Mouse (Mus musculus): ENCODE measurements around the gene Gm5431.
"Not testable (repeated sequence)": the region's sequence is repeated elsewhere in the genome, so short reads cannot be mapped to it uniquely, and the experiment has no call there.

Gm5431 gene

GRCm38 (mm10) chr11:48902021-48902420, at the start of gene Gm5431:
Gene Gm5431, minus strand, starts transcription at chr11:48902214.
- DNase-seq (ENCODE audit: low spot score) = no peak

DNA sequence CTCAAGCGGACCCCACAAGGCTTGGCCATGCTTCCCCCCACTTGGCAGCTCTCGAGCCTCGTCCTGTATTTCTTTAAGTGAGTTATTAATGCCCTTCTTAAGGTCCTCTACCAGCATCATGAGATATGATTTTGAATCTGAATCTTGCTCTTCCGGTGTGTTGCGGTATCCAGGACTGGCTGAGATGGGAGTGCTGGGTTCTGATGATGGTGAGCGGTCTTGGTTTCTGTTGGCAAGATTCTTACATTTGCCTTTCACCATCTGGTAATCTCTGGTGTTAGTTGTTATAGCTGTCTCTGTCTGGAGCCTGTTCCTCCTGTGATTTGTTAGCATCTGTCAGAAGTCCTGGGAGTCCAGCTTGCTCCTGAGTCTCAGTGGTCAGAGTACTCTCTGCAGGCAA, 44.1 kb upstream of the Gm5431 start, which contains the start of gene Psme2b:
Gene Psme2b, minus strand, starts transcription at position 101 of the 400 bp plus-strand sequence.
- not testable (repeated sequence) for DNase-seq (ENCODE audit: low spot score)

- not testable (repeated sequence) for DNase-seq (ENCODE audit: low spot score)
Measured at GRCm38 (mm10) chr11:48939286-48939685, 37.3 kb upstream of the Gm5431 start.

- not testable (repeated sequence) for DNase-seq (ENCODE audit: low spot score)
Measured at GRCm38 (mm10) chr11:48935291-48935690, 33.3 kb upstream of the Gm5431 start.

DNA sequence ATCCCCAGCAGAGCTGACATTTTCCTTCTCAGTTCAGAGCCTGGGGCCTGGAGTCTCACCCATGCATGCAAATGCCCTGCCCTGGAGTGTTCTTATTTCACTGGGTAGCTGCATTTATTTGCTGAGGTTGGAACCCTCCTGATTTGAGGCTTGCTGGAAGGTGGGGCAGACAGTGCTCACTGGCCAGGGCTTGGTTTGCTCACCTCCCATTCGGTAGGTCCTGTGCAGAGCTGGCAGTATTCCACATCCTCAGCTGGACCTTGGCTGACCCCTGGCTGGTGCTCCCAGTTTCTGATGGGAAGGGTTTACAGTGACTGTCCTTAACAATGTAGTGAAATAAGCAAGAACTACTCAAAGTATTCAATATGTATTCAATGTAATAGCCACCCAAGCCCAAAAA, 31.9 kb upstream of the Gm5431 start:
- not testable (repeated sequence) for DNase-seq (ENCODE audit: low spot score)

DNA sequence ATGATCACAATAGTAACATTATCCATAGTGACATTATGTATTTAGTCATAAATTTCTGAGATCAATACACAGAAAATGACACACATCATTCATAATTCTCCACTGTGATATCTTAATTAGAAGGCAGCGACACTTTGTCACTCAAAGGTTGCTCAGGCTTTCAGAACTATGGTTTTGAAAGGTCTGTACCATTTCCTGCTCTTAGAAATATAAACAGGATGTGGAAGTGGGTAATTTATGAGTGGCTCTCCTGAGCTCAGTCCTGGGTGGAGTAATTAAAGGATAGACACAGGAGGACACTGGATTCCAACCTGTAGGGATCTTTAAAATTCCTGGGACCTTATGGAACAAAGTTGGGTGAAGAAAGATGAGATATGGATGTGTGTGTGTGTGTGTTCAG, 31.4 kb upstream of the Gm5431 start:
- DNase-seq (ENCODE audit: low spot score) = not testable (repeated sequence)

DNA sequence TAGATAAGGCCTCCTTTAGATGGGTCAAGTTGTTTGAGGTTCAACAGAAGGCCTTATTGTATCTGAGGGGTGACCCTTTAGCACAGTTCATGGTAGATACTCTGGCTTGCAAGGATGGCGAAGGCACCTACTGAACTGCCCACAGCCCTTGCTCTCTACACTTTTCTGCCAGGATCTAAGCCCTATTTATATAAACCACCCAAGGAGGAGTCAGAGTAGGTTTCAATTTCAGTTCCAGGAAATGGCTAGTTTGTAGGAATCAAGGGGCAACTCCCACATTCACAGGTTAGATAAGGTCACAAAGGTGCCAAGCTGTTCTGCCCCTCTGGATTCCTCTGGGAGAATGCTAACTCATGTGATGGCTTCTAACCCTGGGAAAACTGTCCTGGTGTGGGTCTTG, 26.1 kb upstream of the Gm5431 start:
- not testable (repeated sequence) for DNase-seq (ENCODE audit: low spot score)

DNA sequence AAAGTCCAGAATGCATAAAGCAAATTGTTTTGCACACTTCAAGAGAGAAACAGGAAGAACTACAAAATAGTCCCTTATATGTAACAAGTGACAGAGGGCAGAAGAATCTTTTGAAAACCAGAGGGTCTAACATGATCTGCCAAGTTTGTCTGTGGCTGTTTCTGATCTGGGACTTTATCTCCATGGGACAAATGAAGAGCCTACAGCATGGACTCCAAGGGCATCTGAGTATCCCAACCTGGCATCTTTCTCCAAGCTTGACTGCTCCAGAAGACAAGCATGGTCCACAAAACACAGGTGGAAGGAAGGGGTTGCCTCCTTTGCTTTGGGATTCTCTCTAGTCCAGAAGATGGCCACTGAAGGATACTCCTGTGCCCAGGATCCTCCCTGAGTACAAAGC, 24.4 kb upstream of the Gm5431 start:
- not testable (repeated sequence) for DNase-seq (ENCODE audit: low spot score)

DNA sequence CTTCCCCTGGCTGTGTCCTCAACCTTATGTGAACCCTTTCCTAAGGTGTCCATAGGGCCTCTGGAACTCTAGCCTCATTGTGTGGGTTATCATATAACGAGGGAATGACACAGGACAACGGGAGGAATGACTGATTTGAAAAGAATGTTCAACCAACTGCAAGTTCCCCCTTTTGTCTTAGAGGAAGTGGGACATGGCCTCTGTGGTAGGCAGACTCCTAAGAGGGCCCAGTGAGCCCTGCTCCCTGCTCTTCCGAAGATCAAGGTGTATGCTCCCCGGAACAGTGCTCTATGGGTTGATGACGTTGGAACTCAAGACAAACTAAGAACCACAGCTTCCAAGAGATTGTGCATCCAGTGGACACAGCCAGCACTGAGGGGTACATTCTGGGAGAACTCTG, 21.8 kb upstream of the Gm5431 start:
- DNase-seq (ENCODE audit: low spot score) = not testable (repeated sequence)

DNA sequence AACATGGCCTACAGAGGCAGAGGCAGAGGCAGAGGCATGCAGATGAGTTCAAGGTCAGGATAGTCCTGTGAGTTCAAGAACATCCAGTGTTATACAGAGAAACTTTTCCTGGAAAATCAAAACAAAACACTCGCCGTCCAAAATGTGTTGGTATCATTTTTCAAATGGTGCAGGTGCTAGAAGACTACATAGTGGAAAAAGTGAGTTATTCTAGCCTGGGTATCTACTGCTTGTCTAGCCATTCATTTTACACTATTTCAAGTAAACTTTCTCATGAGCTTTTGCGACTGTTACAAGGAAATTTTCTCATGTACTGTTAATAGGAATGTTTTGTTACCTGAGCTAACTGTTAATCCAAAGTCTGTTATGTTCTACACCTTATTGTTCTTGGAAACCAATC, 16.4 kb upstream of the Gm5431 start:
- no peak for DNase-seq (ENCODE audit: low spot score)

- DNase-seq (ENCODE audit: low spot score) = no peak
Measured at GRCm38 (mm10) chr11:48913611-48914010, 11.6 kb upstream of the Gm5431 start.

DNA sequence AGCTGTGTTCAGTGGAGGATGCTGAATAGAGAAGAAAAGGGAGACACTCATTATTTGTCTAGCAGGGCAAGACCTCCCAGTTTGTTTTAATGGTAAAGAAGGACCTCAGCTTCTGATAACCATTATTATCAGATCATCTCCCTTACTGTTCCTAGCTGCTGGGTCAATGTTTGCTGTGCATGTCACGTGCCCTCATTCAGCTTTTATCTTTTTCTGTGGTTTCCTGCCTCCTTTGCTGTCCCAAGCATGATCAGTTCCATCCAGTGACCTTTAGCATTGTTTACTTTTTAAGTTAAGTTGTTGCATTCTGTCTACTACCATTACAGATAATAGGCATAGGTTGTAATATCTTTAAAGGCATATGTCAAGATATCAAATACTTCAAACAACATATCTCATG, 6.4 kb upstream of the Gm5431 start:
- DNase-seq (ENCODE audit: low spot score) = no peak

GRCm38 (mm10) chr11:48901567-48901930, 465 bp downstream of the Gm5431 start:
- peak; percentile 3 for DNase-seq (ENCODE audit: low spot score)

GRCm38 (mm10) chr11:48900654-48901566, 1.1 kb downstream of the Gm5431 start:
- DNase-seq (ENCODE audit: low spot score) = peak; percentile 3

DNA sequence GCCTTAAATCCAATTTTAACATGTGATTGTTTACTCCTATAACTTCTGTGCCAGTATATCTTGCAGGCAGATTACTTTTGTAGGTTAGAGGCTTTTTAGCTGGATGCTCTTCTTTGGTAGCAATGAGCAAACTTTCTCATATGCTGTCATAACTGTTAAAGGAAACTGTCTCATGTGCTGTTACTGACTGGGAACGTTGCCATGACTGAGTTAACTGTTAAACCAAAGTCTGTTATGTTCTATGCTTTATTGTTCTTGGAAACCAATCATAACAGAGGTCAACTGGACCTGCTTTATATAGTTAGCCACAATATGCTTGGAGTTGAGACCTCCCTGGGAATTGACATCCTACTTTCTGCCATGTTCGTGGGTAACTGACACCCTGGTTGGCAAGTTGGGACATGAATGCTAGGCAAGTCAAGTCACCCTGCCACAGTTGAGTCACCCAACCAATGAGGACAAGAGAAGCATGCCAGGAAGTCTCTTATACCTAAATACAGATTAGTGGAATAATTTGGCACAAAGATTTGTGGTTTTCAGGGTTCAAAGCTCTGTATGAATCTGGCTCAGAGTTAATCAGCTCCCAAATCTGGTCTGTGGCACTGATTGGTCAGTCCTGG, 3.1 kb downstream of the Gm5431 start:
- no peak for DNase-seq (ENCODE audit: low spot score)

GRCm38 (mm10) chr11:48876680-48877079, 25.3 kb downstream of the Gm5431 start:
- no peak for DNase-seq (ENCODE audit: low spot score)

GRCm38 (mm10) chr11:48875343-48875837, 26.6 kb downstream of the Gm5431 start:
- not testable (repeated sequence) for DNase-seq (ENCODE audit: low spot score)

DNA sequence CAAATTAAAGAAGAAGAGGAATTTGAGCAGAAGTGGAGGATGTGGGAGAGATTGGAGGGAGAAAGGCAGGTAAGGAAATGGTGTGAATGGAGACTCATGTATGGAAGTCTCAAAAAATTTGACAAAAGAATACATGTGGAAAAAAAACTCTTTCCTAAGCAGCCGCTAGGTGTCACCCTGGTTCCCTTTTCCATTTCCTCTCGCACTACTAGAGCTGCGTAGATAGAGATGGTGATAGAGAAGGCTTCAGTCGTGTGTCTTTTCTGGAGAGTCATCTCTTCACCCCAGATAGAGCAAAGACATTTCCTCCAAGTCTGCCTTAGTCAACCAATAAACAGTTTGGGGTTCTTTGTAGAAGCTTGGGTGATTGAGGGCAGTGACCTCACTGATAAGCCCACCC, 27.5 kb downstream of the Gm5431 start:
- DNase-seq (ENCODE audit: low spot score) = peak; percentile 52

GRCm38 (mm10) chr11:48873591-48874290, 28.3 kb downstream of the Gm5431 start:
- DNase-seq (ENCODE audit: low spot score) = peak; percentile 34

DNA sequence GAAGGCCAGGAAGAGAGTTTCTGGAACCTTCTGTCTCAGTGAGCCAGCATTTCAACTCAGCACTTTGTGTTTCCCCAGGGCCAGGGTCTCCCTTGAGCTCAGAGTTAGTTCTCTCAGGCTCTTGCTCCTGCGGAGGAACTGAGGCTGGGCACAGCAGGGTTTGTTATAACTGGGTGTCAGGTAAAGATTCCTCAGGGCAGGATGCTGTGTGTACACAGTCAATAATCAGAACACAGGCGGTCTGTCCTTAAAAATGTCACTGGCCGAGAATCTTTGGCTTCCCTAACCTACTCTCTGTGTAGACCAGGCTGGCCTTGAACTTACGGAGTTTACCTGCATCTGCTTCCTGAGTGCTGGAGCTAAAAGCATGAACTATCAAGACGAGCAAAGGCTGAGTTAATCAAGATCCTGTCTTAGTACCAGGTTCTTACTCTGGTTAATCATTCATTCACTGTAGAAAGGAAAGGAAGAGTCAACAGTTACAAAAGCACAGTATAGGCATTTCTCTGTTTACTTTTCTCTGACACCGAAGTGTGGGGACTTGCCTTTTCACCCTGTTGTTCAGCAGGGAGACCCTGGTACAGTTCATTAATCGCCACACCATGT, 29.2 kb downstream of the Gm5431 start:
- no peak for DNase-seq (ENCODE audit: low spot score)

DNA sequence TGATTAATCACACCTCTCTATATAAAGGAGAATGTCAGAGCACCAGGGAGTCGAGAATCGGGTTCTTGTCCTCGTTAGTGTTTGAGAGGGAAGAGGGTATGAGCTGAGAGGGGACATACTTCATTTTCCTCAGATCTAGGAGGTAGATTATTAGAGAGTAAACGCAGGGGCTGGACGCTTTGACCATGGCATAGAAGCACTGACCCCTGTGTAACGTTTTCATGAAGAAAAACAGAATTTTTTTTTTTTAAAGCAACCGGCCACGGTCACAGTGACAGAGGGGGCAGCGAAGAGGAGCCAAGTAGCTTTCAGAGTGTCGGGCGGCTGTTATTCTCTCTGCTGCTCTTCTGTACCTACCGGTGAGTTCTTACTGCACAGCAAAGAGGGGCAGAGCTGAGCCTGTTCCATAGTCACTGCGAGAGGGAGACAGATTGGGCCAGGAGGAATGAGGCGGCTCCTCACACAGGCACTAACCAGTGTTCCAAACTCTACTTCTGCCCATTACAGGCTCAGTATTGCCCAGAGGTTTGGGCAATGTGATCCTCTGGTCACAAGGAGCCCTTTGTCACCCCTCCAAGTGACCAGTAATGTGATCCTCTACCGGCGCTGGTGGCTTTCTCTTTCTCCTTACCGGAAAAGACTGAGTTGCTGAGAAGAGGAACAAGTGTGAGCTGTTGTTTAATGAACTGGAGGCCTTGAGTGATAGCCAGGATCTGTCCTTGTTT, 30.0 kb downstream of the Gm5431 start:
- peak; percentile 44 for DNase-seq (ENCODE audit: low spot score)

All from spleen, adult 12 weeks (tissue).